Mouse (Mus musculus) retina, postnatal 1 day (tissue): ENCODE data around the gene Shisa7.
"Not testable (repeated sequence)": the region's sequence is repeated elsewhere in the genome, so short reads cannot be mapped to it uniquely, and the experiment has no call there.

ENCODE experiments used
- DNase-seq: peaks from one replicate; pipeline ENCODE4 v3.0.0-alpha.2; 2012

Shisa7 gene

DNA sequence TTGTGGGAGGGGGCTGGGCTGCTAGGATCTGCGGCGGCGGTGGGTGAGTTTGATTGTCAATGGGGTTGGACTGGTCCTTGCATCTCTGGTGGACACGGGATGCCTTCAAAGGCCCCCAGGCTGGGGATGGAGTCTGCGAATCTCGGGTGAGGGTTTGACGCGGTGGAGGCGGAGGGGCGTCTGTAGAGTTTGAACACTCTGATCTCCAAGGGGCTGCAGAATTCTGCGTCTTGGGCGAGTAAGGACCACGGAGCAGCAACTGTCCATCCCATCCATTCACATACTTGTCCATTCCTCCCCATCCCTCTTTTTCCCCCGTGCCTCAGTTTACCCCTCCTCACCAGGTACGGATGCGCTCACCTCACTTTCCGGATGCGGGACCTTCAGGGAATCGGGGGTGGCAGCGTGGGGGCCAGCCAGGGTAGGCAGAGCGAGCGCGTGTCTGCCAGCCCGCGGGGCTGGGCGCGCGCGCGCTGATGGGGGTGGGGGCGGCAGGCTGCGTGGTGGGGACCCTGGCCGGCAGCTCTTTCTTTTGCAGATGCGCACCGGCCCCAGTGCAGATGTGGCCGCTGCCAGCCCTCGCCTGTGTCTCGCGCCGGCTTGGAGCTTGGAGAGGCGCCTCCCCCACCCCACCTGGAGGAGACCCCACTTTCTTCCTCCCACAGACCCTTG is at the start of gene Shisa7:
Shisa7 (minus strand) TSS at position 452 of the 672 bp plus-strand sequence.
- DNase-seq = no peak

DNA sequence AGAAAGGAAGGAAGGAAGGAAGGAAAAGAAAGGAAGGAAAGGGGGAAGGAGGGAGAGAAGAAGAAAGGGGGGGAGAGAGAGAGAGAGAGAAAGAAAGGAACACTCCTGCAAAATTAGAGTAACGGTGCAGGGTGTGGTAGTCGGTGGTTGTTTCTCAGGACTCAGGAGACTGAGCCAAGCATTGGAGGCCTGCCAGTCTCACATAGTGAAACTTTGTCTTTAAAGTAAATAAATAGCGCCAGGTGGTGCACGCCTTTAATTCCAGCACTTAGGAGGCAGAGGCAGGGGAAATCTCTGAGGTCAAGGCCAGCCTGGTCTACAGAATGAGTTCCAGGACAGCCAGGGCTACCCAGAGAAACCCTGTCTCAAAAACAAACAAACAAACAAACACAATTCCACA is 42.2 kb upstream of the Shisa7 start:
- no peak for DNase-seq

GRCm38 (mm10) chr7:4879036-4879435 is 34.5 kb upstream of the Shisa7 start:
- not testable (repeated sequence) for DNase-seq

GRCm38 (mm10) chr7:4878186-4878585 is 33.7 kb upstream of the Shisa7 start:
- DNase-seq = peak; percentile 9

- DNase-seq = no peak
Measured at GRCm38 (mm10) chr7:4877226-4877625, 32.7 kb upstream of the Shisa7 start.

DNA sequence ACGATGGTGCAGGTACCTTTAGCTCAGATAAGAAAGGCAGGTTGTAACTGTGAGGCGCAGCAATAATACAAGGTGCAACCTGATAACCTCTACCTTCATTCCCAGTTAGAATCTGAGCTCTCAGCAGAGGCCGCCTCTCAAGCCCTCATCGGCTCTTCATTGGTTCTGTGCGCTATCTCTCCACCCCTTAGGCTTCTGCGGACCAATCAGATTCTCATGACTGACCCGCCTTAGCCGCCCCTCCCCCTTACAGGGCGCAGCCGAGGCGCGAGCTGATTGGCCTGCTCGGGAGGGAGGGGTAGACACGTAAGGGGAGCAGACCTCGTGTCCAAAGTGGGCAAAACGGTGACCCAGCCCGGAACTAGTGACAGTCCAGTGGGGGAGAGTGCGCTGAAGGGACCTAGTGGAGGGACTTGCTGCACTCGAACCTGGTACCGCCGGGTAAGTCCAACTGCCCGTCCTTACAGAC is 32.3 kb upstream of the Shisa7 start, which contains the start of gene Isoc2a:
Isoc2a (plus strand) TSS at position 401 of the 469 bp plus-strand sequence.
- peak; percentile 98 for DNase-seq

GRCm38 (mm10) chr7:4870133-4870532 is 25.6 kb upstream of the Shisa7 start, which contains the start of gene Isoc2b:
TSS of gene Isoc2b (minus strand) at chr7:4870258.
- no peak for DNase-seq

DNA sequence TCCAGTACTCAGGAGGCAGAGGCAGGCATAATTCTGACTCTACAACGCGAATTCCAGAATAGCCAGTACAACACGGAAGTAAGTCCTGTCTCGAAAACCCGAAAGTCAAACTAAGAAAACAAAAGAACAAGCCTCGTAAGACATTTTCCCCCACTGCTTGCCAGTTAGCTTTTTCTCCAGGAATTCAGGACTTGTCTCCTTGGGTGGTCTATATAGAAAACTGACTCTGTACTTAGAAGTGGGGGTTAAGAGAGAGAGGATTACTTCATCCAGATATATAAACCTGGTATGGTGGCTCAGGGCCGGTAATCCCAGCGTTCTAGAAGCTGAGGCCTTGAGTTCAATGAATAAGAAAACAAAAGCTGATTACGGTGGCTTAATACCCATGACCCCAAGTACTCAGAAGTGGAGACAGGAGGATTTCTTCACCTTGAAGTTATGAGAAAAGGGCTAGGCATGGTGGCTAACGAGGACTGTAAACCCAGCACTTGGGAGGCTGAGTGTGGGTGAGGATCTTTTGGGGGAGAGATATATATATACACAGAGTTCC is 22.2 kb upstream of the Shisa7 start:
- peak; percentile 73 for DNase-seq

DNA sequence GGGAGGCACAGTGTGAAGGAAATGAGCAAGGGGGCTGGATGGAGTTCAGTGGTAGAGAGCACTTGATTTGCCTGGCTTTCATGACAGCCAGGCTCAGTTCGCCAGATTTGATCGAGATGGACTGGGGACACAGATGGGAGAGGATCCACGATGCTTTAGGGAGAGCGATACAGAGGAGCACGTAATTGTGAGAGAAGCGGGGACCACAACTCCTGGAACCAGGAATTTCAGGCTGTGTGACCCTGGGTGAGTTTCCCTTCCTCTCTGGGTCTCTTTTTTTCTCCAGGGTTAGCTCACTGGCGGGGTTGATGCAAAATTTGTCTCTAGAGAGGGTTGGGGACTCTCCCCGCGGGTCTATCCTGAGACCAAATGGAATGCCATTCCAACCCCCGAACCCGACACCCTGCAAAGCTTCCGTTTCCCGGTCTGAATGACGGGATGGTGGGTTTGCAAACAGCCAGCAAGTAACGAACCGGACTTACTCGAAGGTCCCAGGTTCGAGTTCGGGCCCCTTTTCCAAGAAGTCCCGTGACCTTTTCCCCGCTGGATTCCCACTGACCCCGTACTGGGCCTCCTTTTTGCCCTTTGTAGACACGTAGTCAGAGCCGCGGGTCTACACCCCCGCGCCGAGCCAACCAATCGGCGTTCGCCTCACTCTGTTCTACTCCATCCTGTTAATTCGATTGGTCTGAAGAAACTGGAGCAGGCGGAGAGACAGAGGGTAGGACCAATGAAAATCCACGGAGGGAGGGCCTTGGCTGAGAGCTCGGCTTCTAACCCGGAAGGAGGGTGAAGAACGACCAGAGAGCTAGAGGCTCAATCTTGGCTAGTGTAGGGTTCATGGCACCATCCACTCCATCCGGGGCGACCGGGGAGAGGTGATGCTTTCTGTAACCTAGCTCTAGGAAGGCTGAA is 21.3 kb upstream of the Shisa7 start:
- DNase-seq = peak; percentile 99

GRCm38 (mm10) chr7:4865090-4865489 is 20.6 kb upstream of the Shisa7 start:
- DNase-seq = peak; percentile 56

DNA sequence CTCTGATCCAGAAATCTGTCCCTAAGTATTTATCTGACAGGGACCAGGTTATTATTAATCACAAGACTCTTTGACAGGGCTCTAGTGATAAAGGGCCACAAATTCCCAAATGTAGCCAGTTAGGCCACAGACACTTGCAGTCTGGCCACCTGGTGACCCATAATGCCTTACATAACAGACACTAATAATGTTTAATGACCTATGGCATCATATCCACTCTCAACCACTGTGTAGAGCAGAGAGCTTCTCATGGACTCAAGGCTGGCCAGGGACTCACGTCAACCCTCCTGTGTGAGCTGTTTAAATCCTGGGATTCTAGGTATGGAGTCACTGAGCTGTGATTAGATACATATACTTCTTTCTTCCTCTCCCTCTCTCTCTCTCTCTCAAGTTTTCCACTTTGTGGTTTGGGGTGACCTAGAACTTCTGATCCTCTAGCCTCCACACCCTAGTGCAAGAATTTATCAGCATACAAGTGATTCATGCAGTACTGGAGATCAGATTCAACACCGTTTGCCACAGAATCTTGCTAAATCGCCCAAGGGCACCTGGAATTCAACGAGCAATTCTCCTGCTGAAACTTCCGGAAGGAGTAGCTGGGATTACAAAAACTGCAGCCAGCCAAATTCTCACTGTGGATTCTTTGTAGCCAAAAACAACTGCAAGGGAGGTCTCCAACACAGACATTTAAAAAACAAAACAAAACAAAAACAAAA is 19.8 kb upstream of the Shisa7 start:
- no peak for DNase-seq

GRCm38 (mm10) chr7:4863541-4864080 is 19.1 kb upstream of the Shisa7 start:
- no peak for DNase-seq

DNA sequence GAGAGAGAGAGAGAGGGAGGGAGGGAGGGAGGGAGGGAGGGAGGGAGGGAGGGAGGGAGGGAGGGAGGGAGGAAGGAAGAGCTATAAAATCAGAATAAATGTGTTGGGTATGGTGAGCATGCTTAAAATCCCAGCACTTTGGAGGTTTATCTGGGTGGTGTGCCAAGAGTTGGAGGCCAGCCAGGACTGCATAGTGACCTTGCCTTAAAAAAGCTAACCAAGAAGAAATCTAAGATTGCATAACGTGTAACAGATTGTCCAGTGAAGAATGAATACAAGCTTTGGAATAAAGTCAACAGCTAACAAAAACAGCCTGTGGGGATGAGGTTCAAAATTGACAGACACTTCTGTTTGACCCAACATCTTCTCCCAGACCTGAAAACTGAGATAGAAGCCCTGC is 18.5 kb upstream of the Shisa7 start:
- DNase-seq = no peak

DNA sequence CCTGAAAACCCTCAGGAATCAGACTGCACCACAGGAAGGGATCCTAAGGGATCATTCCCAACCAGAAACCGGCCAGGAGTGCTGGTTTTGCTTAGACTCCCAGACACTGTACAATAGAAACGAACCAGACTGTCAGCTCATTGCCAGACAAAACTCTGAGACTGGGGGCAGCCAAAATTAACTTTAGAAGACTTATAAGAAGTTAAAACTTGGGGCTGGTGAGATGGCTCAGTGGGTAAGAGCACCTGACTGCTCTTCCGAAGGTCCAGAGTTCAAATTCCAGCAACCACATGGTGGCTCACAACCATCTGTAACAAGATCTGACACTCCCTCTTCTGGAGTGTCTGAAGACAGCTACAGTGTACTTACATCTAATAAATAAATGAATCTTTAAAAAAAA is 16.4 kb upstream of the Shisa7 start:
- not testable (repeated sequence) for DNase-seq

- DNase-seq = no peak
Measured at GRCm38 (mm10) chr7:4859418-4859978, 15.0 kb upstream of the Shisa7 start.

DNA sequence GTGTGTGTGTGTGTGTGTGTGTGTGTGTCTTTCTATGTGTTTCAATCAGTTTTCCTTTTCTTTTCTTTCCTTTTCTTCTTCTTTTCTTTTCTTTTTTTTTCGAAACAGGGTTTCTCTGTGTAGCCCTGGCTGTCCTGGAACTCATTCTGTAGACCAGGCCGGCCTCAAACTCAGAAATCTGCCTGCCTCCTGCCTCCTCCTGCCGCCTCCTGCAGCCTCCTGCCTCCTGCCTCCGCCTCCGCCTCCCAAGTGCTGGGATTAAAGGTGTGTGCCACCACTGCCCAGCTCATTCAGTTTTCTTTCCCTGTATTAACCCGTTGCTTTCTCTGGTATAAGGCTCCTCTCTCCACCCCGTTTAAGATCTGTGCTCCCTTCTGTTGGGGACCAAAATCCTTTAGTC is 12.8 kb upstream of the Shisa7 start:
- DNase-seq = no peak

DNA sequence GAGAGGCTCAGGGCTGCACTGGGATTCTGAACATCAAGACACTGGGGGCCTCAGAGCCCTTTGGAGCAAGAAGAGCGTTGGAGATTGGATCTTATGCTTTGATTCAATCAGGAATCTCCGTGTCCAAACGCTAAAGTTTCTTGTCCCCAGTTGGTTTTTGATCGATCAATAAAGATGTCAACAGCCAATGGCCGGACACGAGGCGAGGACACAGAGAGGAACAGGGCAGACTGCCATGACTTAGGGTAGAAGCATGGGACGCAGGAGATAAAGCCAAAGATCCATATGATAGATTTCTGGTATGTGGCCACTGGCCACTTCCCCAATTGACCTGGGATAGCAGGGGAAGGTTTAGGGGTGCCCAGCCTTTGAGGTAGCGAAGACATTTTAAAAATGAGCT is 12.0 kb upstream of the Shisa7 start:
- DNase-seq = no peak

DNA sequence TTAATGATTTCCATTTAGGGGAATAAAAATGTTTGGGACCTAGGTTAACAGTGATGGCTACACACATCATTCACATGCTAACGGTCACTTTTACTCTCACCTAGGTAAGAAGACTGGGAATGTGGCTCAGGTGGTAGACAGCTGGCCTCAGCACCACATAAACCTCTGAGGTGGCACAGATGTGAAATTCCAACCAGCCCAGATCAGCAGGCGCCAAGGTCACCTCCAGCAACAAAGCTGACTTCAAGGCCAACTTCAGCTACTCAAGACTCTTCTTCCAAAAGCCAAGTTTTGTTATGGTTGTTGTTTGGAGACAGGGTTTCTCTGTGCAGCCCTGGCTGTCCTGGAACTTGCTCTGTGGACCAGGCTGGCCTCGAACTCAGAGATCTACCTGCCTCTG is 9.1 kb upstream of the Shisa7 start:
- no peak for DNase-seq

DNA sequence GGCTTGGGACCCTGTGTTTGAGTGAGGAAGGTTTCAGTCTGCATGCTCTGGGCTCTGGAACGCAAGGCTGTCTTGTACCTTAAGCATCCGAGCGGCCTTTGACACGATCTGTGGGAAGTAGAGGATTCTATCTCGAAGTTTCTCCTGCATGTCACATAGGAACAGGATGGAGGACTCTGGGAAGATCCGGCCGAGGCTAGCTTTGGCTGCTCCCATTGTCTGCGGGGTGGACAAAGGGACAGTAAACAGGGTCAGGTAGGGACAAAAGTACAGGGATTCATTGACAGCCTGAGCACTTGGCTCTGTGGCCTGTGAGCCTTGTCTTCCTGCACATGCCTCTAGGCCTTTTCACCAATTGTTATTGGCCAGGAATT is 6.8 kb upstream of the Shisa7 start:
- no peak for DNase-seq

- no peak for DNase-seq
Measured at GRCm38 (mm10) chr7:4850621-4851314, 6.3 kb upstream of the Shisa7 start.

- DNase-seq = no peak
Measured at GRCm38 (mm10) chr7:4849372-4849771, 4.9 kb upstream of the Shisa7 start.

DNA sequence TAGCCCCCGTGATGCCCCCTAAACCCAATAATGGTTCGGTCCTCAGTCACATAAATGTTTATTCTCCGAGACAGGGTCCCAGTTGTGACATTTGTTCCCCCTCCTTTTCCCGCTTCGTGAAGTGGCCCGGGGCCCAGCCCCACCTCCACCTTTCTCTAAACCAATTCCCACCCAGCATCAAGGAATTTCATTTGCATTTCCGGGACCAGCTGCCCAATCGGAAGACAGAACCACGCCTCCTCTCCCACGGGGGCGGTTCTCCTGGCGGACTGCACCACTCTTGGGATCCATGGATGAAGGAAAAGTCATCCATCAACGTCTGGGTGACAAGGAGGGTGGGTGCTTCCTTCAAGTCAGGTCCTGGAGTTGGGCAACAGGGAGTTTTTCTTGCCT is 417 bp upstream of the Shisa7 start:
- DNase-seq = peak; percentile 94
